Mouse (Mus musculus) v-Abl transformed pro-B cells (cell line): ENCODE results near the gene Sccpdh.
"Not testable (repeated sequence)": the region's sequence is repeated elsewhere in the genome, so short reads cannot be mapped to it uniquely, and the experiment has no call there.

ENCODE experiments used
- in situ Hi-C, 2 experiments: fragments of 400-800 bp; cut with MboI; formaldehyde crosslinking; loops; one replicate each; pipeline ENCODE4 v1.15.1; 2025; ENCODE audit not compliant: unreplicated experiment in 2 of 2

Gene Sccpdh

GRCm38 (mm10) chr1:179664309-179664930 lies 3.6 kb upstream of the Sccpdh start:
- in situ Hi-C loops: no loop called here

GRCm38 (mm10) chr1:179666971-179667370 lies 1.0 kb upstream of the Sccpdh start:
- in situ Hi-C loops: no loop called here

GRCm38 (mm10) chr1:179667450-179667849 lies 560 bp upstream of the Sccpdh start:
- in situ Hi-C loops: no loop called here

GRCm38 (mm10) chr1:179668836-179669537 lies 977 bp downstream of the Sccpdh start:
- in situ Hi-C loops: no loop called here

GRCm38 (mm10) chr1:179674355-179674754 lies 6.3 kb downstream of the Sccpdh start:
- in situ Hi-C loops: no loop called here

- in situ Hi-C loops: no loop called here
These were observed 9.0 kb downstream of the Sccpdh start for GRCm38 (mm10) chr1:179677031-179677430.

- in situ Hi-C loops: no loop called here
These were observed 11.3 kb downstream of the Sccpdh start for GRCm38 (mm10) chr1:179679326-179679725.

- in situ Hi-C loops: not testable (repeated sequence)
These were observed 14.7 kb downstream of the Sccpdh start for GRCm38 (mm10) chr1:179682753-179683152.

GRCm38 (mm10) chr1:179686348-179686747 lies 18.3 kb downstream of the Sccpdh start:
- in situ Hi-C loops: no loop called here

- in situ Hi-C loops: no loop called here
These were observed 18.8 kb downstream of the Sccpdh start for GRCm38 (mm10) chr1:179686781-179687180.

GRCm38 (mm10) chr1:179687305-179687704 lies 19.3 kb downstream of the Sccpdh start:
- in situ Hi-C loops: no loop called here

- in situ Hi-C loops: no loop called here
These were observed 20.0 kb downstream of the Sccpdh start for GRCm38 (mm10) chr1:179687966-179688365.

- in situ Hi-C loops: no loop called here
These were observed 20.4 kb downstream of the Sccpdh start for GRCm38 (mm10) chr1:179688415-179688814.

- in situ Hi-C loops: no loop called here
These were observed 20.9 kb downstream of the Sccpdh start for GRCm38 (mm10) chr1:179688914-179689313.

- in situ Hi-C loops: no loop called here
These were observed 21.5 kb downstream of the Sccpdh start for GRCm38 (mm10) chr1:179689479-179689878.

GRCm38 (mm10) chr1:179704150-179704549 lies 36.1 kb downstream of the Sccpdh start:
- in situ Hi-C loops: no loop called here

GRCm38 (mm10) chr1:179705154-179705553 lies 37.1 kb downstream of the Sccpdh start:
- in situ Hi-C loops: no loop called here

- in situ Hi-C loops: no loop called here
These were observed 41.4 kb downstream of the Sccpdh start for GRCm38 (mm10) chr1:179709390-179709789.

- in situ Hi-C loops: no loop called here
These were observed 42.7 kb downstream of the Sccpdh start for GRCm38 (mm10) chr1:179710739-179711138.

GRCm38 (mm10) chr1:179712658-179713057 lies 44.6 kb downstream of the Sccpdh start:
- in situ Hi-C loops: no loop called here

GRCm38 (mm10) chr1:179713367-179713766 lies 45.4 kb downstream of the Sccpdh start:
- in situ Hi-C loops: no loop called here

GRCm38 (mm10) chr1:179715289-179715688 lies 47.3 kb downstream of the Sccpdh start:
- in situ Hi-C loops: not testable (repeated sequence)
